Mouse (Mus musculus) adipocyte (in vitro differentiated cells): ENCODE results near the gene Zfp36l2.
"Not testable (repeated sequence)": the region's sequence is repeated elsewhere in the genome, so short reads cannot be mapped to it uniquely, and the experiment has no call there.

Experiments
- DNase-seq: peaks from one replicate; pipeline ENCODE4 v3.0.0-alpha.2; 2016; ENCODE audit warnings: low spot score

The Zfp36l2 gene

GRCm38 (mm10) chr17:84187727-84188373 lies at the start of gene Zfp36l2:
Zfp36l2 (minus strand) TSS chr17:84187947.
- DNase-seq: peak; percentile 96

DNA sequence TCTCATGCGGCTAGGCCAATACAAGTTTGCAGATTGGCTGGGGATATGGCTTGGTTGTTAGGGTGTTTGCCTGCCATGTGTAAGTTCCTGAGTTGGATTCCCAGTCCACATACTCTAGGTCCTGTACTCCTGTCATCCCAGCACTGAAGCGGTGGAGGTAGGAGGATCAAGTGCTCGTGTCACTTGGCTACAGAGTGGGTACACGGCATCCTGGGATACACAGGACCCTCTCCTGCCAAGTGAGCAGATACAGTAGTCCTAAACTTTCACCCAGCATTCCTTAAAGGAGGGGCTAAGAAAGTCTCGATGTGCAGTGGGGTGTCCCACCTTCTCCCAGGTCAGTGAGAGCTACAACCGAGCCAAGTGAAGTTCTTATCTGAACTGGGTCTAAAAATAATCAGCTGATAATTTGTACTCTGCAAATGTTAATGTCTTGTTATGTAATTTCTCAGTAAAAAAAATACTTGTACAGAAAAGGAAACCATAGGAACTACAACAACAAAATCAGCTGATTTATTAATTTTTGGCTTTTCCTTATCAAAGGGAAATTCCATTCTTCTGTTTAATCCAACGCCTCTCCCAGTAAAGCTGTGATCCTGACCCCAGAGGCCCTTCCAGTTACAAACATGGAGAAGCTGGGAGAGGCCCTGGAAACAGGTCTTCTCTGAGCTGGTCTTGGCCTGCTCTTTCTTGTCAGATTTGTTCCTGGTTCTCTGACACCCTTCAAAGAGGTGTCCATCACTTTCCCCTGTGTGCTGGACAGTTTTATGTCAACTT lies 49.2 kb upstream of the Zfp36l2 start:
- DNase-seq: peak; percentile 44

DNA sequence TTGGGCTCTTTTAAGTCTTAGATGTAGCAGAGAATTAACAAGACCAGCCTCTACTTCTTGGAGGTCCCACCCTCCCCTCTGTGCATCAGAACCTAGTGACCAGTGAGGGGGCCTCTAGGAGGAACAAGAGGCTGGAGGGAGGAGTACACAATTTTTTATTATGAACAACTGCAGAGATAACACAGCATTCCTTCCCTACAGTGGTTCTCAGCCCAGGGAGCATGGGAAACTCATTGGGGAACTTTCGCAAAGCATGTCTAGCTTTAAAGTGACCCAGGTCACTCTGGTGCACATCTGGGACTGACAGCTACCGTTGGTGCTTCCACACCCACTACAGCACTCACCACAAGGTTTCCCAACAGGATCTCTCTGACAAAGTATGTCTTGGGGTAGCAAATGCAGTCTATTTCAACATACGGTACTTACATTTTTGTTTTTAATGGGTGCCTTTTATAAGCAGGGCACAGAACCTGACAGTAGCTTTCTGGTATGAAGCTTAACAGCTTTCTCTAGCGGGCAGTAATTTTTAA lies 47.7 kb upstream of the Zfp36l2 start:
- DNase-seq: peak; percentile 59

DNA sequence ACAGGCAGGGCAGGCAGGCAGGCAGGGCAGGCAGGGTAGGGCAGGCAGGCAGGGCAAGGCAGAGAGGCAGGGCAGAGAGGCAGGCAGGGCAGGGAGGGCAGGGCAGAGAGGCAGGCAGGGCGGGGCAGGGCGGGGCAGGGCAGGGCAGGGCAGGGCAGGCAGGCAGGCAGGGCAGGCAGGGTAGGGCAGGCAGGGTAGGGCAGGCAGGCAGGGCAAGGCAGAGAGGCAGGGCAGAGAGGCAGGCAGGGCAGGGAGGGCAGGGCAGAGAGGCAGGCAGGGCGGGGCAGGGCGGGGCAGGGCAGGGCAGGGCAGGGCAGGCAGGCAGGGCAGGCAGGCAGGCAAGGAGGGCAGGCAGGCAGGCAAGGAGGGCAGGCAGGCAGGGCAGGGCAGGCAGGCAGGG lies 47.0 kb upstream of the Zfp36l2 start:
- not testable (repeated sequence) for DNase-seq

- DNase-seq: no peak
These were observed 46.0 kb upstream of the Zfp36l2 start for GRCm38 (mm10) chr17:84233758-84234157.

GRCm38 (mm10) chr17:84231361-84231760 lies 43.6 kb upstream of the Zfp36l2 start:
- DNase-seq: no peak

GRCm38 (mm10) chr17:84228223-84228622 lies 40.5 kb upstream of the Zfp36l2 start:
- DNase-seq: no peak

- no peak for DNase-seq
These were observed 38.9 kb upstream of the Zfp36l2 start for GRCm38 (mm10) chr17:84226681-84227080.

DNA sequence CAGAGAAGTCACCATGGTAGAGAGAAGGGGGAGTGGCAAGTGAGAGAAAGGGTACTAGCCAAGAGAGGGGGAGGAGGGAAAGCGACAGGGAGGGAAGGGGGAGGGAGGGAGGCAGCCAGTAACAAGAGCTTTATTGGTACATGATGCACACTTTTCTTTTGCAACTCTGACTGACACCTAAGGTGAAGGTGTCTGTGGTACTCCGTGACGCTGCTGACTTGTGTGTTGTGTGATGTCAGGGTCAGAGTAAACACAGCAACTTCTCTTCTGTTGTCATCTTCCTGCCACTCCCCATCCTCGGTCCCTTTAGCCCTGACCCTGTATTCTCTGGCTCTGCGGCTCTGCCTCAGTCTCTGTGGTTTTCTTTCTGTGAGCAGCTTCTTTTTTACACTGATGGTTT lies 38.5 kb upstream of the Zfp36l2 start:
- no peak for DNase-seq

DNA sequence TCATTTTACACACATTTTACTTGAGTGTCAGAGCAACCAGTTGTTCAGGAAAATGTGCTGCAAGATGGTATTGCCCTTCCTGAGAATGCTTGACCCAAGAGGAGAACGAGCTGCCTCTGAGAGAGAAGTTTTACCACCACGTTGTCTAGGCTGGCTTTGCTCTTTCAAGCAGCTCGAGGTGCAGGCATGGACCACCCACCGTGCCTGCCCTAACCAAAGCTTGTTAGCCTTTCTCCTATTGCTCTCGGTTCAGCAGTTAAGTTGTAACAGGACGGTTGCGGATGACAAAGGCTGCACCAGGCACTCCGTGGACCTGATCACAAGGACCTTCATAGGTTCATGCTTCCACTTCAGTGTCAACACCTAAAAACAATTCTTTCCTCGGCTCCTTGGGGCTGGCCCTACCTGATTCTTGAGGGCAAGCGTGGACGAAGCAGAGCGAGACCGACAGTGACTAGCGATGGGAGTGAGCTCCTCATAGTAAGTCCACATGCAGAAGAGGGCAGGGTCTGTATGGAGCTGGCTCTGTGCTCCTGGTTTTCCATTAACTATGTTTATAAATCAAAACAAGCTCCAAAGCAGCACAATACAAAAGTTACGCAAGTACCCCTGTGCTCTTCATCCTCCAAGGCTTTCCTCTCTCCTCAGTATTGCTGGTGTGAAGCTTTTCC lies 36.6 kb upstream of the Zfp36l2 start:
- no peak for DNase-seq

GRCm38 (mm10) chr17:84218841-84219240 lies 31.1 kb upstream of the Zfp36l2 start:
- DNase-seq: not testable (repeated sequence)

- DNase-seq: peak; percentile 58
These were observed 29.9 kb upstream of the Zfp36l2 start for GRCm38 (mm10) chr17:84217696-84218095.

DNA sequence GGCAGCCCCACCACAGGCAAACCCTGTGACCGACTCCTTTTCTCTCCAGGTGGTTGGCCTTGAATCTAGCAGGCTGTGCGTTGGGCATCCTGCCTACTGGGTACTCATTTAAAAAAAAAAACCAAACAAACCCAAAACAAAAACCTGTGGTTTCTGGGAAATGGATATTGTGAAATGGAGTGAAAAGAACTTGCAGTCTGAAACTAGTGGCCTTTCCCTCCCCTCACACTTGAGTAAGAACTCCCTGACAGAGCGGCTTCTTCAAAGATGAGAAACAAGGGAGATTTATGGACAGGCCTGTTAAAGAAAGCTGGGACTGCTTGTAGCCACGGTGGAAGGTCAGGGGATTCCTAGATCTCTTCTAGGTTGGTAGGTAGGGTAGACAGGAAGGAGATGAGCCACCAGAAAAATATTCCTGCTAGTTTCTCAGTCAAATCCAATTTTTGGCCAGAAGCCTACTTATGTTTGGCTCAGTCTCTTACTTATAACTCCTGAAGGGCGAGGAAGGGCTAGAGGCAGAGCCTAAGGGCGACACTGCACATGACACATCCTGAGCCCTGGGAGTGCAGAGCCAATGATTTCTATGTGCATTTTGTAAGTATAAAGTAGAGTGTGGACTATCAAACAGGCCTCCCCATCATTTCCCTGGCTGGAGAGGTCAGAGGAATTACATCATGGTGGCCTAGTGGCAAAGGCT lies 27.7 kb upstream of the Zfp36l2 start:
- peak; percentile 95 for DNase-seq

GRCm38 (mm10) chr17:84213464-84213863 lies 25.7 kb upstream of the Zfp36l2 start:
- DNase-seq: no peak

- no peak for DNase-seq
These were observed 19.9 kb upstream of the Zfp36l2 start for GRCm38 (mm10) chr17:84207611-84208010.

DNA sequence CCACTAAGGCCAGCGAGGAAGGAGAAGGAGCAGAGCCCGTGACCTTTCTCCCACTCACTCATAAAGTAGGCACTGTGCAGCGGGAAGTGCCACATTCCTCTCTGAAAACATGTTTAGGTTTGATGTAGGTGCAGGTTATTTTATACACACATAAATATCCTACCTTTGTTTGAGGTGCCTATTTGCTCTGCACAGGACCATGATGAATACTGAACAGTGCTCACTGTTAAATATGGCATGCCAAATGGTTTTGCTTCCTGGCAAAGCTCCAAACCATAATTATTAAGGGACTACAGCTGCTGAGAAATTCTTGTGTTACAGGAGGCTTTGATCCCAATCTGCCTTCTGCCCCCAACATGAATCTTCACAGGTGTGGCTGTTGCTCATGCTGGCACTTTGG lies 18.5 kb upstream of the Zfp36l2 start:
- no peak for DNase-seq

GRCm38 (mm10) chr17:84204962-84205361 lies 17.2 kb upstream of the Zfp36l2 start:
- DNase-seq: no peak

DNA sequence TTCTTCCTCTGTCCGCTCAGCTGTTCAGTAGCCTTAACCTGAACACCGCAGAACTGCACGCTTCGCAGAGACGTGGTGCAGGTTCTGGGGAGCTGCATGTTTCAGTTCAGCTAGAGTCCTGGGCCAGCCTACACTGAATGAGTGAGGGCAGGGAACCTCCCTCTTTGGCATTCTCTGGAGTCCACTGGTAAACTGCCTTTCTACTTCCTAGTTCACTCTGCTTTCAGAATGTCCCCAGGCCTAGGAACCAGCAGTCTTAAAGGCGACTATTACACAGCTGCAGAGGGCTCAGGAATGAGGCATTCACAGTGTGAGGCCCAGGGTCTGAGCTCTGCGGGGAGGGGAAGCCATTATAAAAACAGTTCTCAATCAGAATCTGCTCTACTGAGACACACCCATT lies 15.6 kb upstream of the Zfp36l2 start:
- peak; percentile 63 for DNase-seq

GRCm38 (mm10) chr17:84201183-84201582 lies 13.4 kb upstream of the Zfp36l2 start:
- no peak for DNase-seq

GRCm38 (mm10) chr17:84197912-84198344 lies 10.2 kb upstream of the Zfp36l2 start:
- DNase-seq: peak; percentile 55

DNA sequence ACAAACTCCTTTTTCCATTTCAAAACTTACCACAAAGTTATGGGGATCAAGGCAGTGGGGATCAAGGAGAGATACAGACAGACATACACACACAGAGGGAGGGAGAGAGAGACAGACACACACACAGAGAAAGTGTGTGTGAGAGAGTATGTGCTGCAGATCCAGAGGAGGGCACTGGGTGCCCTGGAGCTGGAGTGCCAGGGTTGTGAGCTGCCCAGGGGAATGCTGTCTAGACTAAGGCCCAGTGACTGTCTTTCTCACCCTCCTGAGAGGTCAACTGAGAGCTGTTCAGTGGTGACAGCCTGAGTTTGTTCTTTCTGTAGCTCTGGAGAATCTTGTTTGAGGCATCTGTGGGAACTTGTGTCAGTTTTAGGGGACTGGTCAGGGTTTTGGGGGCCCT lies 8.6 kb upstream of the Zfp36l2 start:
- DNase-seq: peak; percentile 40

- no peak for DNase-seq
These were observed 8.1 kb upstream of the Zfp36l2 start for GRCm38 (mm10) chr17:84195835-84196234.
